Mouse (Mus musculus) midbrain, embryonic 15.5 days (tissue): ENCODE measurements at regions not wholly inside any gene's neighbourhood (a gene's known extent, or its start where the extent isn't known, plus 50 kb on each side); places are given as distances from the start of the nearest gene placed in this dataset.
"Not testable (repeated sequence)": the region's sequence is repeated elsewhere in the genome, so short reads cannot be mapped to it uniquely, and the experiment has no call there.

ENCODE experiments used
- ATAC-seq: fragments of 200-750 bp; cut with Nextera tagmentation; replicated peaks from 2 replicates; pipeline ENCODE4 v1.8.0; 2017; ENCODE audit warnings: moderate TSS enrichment
- H3K27ac ChIP-seq: fragments of 300-500 bp; sonication (generic); 2 replicates; pipeline ENCODE4 v1.5.1; 2015; ENCODE audit warnings: mild to moderate bottlenecking, inconsistent platforms
- H3K27me3 ChIP-seq: fragments of 300-500 bp; sonication (generic); replicated peaks from 2 replicates; pipeline ENCODE4 v1.6.1; 2015; ENCODE audit warnings: inconsistent platforms
- H3K36me3 ChIP-seq: fragments of 300-500 bp; sonication (generic); replicated peaks from 2 replicates; pipeline ENCODE4 v1.6.1; 2015; ENCODE audit warnings: inconsistent platforms
- H3K4me1 ChIP-seq: fragments of 300-500 bp; sonication (generic); 2 replicates; pipeline ENCODE4 v1.6.1; 2015; ENCODE audit warnings: inconsistent platforms
- H3K4me2 ChIP-seq: fragments of 300-500 bp; sonication (generic); 2 replicates; pipeline ENCODE4 v1.6.1; 2015; ENCODE audit warnings: inconsistent platforms, mild to moderate bottlenecking, moderate library complexity
- H3K4me3 ChIP-seq: fragments of 300-500 bp; sonication (generic); 2 replicates; pipeline ENCODE4 v1.5.1; 2015; ENCODE audit warnings: mild to moderate bottlenecking, inconsistent platforms
- H3K9ac ChIP-seq: fragments of 300-500 bp; sonication (generic); 2 replicates; pipeline ENCODE4 v1.6.1; 2015; ENCODE audit warnings: mild to moderate bottlenecking, inconsistent platforms
- H3K9me3 ChIP-seq: fragments of 300-500 bp; sonication (generic); 2 replicates; pipeline ENCODE4 v1.6.1; 2016; ENCODE audit warnings: inconsistent platforms
- WGBS: fragments of 180-500 bp; shearing (Covaris S2); methylation state at CpG from one replicate; pipeline ENCODE4 v1.1.7; 2015; ENCODE audit warnings: mixed read lengths; 5-methylcytosine and 5-hydroxymethylcytosine counted together

GRCm38 (mm10) chr12:45467058-45467457 lies 392.5 kb upstream of the Stxbp6 start:
- ATAC-seq, result peak; percentile 74
- no peak overlapping the region for H3K4me3 ChIP-seq
- H3K27ac ChIP-seq, result peak overlapping the region; percentile 81
- WGBS, result 25% methylated on average over 2 of the region's 2 CpGs
- H3K36me3 ChIP-seq, result no peaks in the 10 kb centered on the region
- H3K4me2 ChIP-seq, result peak overlapping the region; percentile 10; the same call in 1 of the 2 replicates
- H3K4me1 ChIP-seq, result peaks cover 33% of the 10 kb centered on the region
- no peaks in the 10 kb centered on the region for H3K27me3 ChIP-seq
- H3K9ac ChIP-seq, result peak overlapping the region; percentile 38; the same call in 1 of the 2 replicates
- H3K9me3 ChIP-seq, result no peaks in the 10 kb centered on the region

GRCm38 (mm10) chr12:45466066-45466465 lies 391.6 kb upstream of the Stxbp6 start:
- no peaks in the 10 kb centered on the region for H3K36me3 ChIP-seq
- no peak overlapping the region for H3K9ac ChIP-seq
- H3K27ac ChIP-seq, result peak overlapping the region; percentile 81
- H3K9me3 ChIP-seq, result no peaks in the 10 kb centered on the region
- ATAC-seq, result peak; percentile 97
- H3K4me3 ChIP-seq, result no peak overlapping the region
- H3K27me3 ChIP-seq, result no peaks in the 10 kb centered on the region
- 55% methylated on average over 3 of the region's 3 CpGs for WGBS
- peak overlapping the region; percentile 10 for H3K4me2 ChIP-seq
- H3K4me1 ChIP-seq, result peaks cover 33% of the 10 kb centered on the region

- no peak for ATAC-seq
- 80% methylated on average over 2 of the region's 2 CpGs for WGBS
- Histone ChIP-seq H3K36me3 (no peaks in the 10 kb centered on the region), H3K9me3 (no peaks in the 10 kb centered on the region), H3K27ac (no peak overlapping the region), H3K4me2 (no peak overlapping the region), H3K27me3 (no peaks in the 10 kb centered on the region), H3K9ac (no peak overlapping the region), H3K4me1 (peaks cover 33% of the 10 kb centered on the region), H3K4me3 (no peak overlapping the region)
These were observed 390.4 kb upstream of the Stxbp6 start for GRCm38 (mm10) chr12:45464952-45465351.

- not testable (repeated sequence) for H3K4me2 ChIP-seq, H3K9ac ChIP-seq, H3K27me3 ChIP-seq, H3K9me3 ChIP-seq, H3K27ac ChIP-seq, H3K4me1 ChIP-seq, H3K36me3 ChIP-seq, H3K4me3 ChIP-seq, ATAC-seq
- WGBS, result 84% methylated on average over 8 of the region's 8 CpGs
These were observed 384.2 kb upstream of the Stxbp6 start for GRCm38 (mm10) chr12:45458746-45459145.

- H3K4me3 ChIP-seq, result no peak overlapping the region
- H3K36me3 ChIP-seq, result no peaks in the 10 kb centered on the region
- ATAC-seq, result peak; percentile 87
- 57% methylated on average over 8 of the region's 8 CpGs for WGBS
- no peak overlapping the region for H3K4me2 ChIP-seq
- no peak overlapping the region for H3K27ac ChIP-seq
- H3K27me3 ChIP-seq, result no peaks in the 10 kb centered on the region
- H3K4me1 ChIP-seq, result no peaks in the 10 kb centered on the region
- H3K9ac ChIP-seq, result no peak overlapping the region
- H3K9me3 ChIP-seq, result no peaks in the 10 kb centered on the region
These were observed 369.1 kb upstream of the Stxbp6 start for GRCm38 (mm10) chr12:45443512-45444190.

- Histone ChIP-seq H3K4me1 (no peaks in the 10 kb centered on the region), H3K9ac (no peak overlapping the region), H3K4me3 (no peak overlapping the region), H3K4me2 (no peak overlapping the region), H3K27ac (no peak overlapping the region), H3K27me3 (no peaks in the 10 kb centered on the region), H3K36me3 (no peaks in the 10 kb centered on the region), H3K9me3 (no peaks in the 10 kb centered on the region)
- ATAC-seq, result no peak
- WGBS, result 63% methylated on average over 4 of the region's 4 CpGs
These were observed 368.0 kb upstream of the Stxbp6 start for GRCm38 (mm10) chr12:45442474-45442873.

GRCm38 (mm10) chr12:45439745-45440144 lies 365.2 kb upstream of the Stxbp6 start:
- Histone ChIP-seq H3K36me3 (no peaks in the 10 kb centered on the region), H3K4me3 (no peak overlapping the region), H3K27ac (no peak overlapping the region), H3K9me3 (no peaks in the 10 kb centered on the region), H3K4me1 (no peaks in the 10 kb centered on the region), H3K9ac (no peak overlapping the region), H3K27me3 (no peaks in the 10 kb centered on the region), H3K4me2 (no peak overlapping the region)
- no peak for ATAC-seq
- 89% methylated on average over 2 of the region's 2 CpGs for WGBS

- no peak overlapping the region for H3K4me3 ChIP-seq
- no peak overlapping the region for H3K4me2 ChIP-seq
- ATAC-seq, result no peak
- H3K4me1 ChIP-seq, result no peaks in the 10 kb centered on the region
- H3K9me3 ChIP-seq, result no peaks in the 10 kb centered on the region
- H3K27me3 ChIP-seq, result no peaks in the 10 kb centered on the region
- no peaks in the 10 kb centered on the region for H3K36me3 ChIP-seq
- H3K27ac ChIP-seq, result no peak overlapping the region
- no peak overlapping the region for H3K9ac ChIP-seq
These were observed 362.8 kb upstream of the Stxbp6 start for GRCm38 (mm10) chr12:45437271-45437670.

- H3K27me3 ChIP-seq, result no peaks in the 10 kb centered on the region
- no peaks in the 10 kb centered on the region for H3K4me1 ChIP-seq
- no peak overlapping the region for H3K9ac ChIP-seq
- no peak overlapping the region for H3K4me3 ChIP-seq
- ATAC-seq, result no peak
- no peak overlapping the region for H3K4me2 ChIP-seq
- H3K27ac ChIP-seq, result no peak overlapping the region
- no peaks in the 10 kb centered on the region for H3K9me3 ChIP-seq
- H3K36me3 ChIP-seq, result no peaks in the 10 kb centered on the region
- WGBS, result 71% methylated on average over 2 of the region's 2 CpGs
These were observed 324.9 kb upstream of the Stxbp6 start for GRCm38 (mm10) chr12:45399436-45399835.

GRCm38 (mm10) chr12:45384864-45385263 lies 310.4 kb upstream of the Stxbp6 start:
- Histone ChIP-seq H3K9me3 (no peaks in the 10 kb centered on the region), H3K27ac (no peak overlapping the region), H3K4me3 (no peak overlapping the region), H3K36me3 (no peaks in the 10 kb centered on the region), H3K4me1 (no peaks in the 10 kb centered on the region), H3K4me2 (no peak overlapping the region), H3K27me3 (no peaks in the 10 kb centered on the region), H3K9ac (no peak overlapping the region)
- WGBS, result 55% methylated on average over 3 of the region's 3 CpGs
- ATAC-seq, result no peak
